Mouse (Mus musculus): Measurements from ENCODE around the gene Il4i1. TPM values are rescaled to one million over a fixed set of nuclear protein-coding genes. Genes with fewer than 3 reads are reported as not detected.

Gene Il4i1
- polyA plus RNA-seq, 1 experiment from 2014 or later: 0.65 TPM

DNA sequence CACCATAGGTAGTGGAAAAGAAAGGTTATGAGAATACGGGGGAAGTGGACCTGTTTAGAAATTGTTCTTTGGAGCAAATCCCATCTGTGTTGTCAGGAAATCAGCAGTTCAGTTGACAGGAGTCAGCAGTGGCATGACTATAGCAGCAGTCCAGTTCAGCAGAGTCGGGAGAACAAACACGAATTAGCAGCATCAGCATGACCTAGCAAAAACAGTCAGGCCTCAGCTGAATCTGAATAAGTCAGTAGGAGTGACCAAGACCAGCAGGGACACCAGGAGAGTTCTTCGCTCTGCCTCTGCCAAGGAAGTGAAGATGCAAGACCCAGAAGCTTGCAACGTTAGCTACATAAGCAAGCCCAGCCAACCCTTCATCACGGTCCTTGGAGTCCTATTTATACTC, 23.4 kb upstream of the Il4i1 start:
- WGBS: 84% methylated on average over 6 of the region's 6 CpGs
- ATAC-seq (ENCODE audit: insufficient read depth, low FRiP score, low TSS enrichment) (no peak), DNase-seq (ENCODE audit: low spot score) (no peak)
- Histone ChIP-seq H3K27me3 (ENCODE audit: control insufficient read depth, insufficient read depth, low read length) (no peaks in the 10 kb centered on the region), H3K4me1 (ENCODE audit: control insufficient read depth, insufficient read depth, low read length) (no peaks in the 10 kb centered on the region), H3K9me3 (ENCODE audit: control insufficient read depth, low read length) (peaks cover 3% of the 10 kb centered on the region; the same call in 1 of the 2 replicates), H3K4me2 (ENCODE audit: low read depth) (no peak overlapping the region), H3K36me3 (ENCODE audit: control insufficient read depth, insufficient read depth, low read length) (no peaks in the 10 kb centered on the region), H3K9ac (ENCODE audit: low read length) (no peak overlapping the region), H3K27ac (ENCODE audit: low read depth, low read length) (no peak overlapping the region), H3K4me3 (ENCODE audit: low read depth, low read length) (no peak overlapping the region)

DNA sequence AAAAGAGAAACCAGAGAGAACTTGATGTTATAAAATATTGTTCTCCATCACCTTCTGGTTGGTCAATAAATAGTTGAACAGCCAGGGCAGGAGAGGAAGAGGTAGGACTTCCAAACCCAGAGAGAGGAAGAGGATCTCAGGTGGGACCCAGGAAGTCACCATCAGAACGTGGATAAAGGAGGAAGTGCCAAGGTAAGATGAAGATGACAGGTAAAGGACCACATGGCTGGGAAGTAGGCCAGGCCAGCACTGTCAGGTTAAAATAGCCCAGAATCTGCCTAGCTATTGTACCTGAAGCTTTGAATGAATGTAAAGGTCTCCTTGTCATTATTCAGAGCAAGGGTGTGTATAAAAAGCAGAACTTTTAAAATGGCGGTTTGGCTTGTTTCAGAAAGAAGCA, 7.3 kb upstream of the Il4i1 start:
- ATAC-seq (ENCODE audit: insufficient read depth, low FRiP score, low TSS enrichment): no peak
- H3K9ac ChIP-seq (ENCODE audit: low read length): no peak overlapping the region
- WGBS: 85% methylated on average over 2 of the region's 2 CpGs

DNA sequence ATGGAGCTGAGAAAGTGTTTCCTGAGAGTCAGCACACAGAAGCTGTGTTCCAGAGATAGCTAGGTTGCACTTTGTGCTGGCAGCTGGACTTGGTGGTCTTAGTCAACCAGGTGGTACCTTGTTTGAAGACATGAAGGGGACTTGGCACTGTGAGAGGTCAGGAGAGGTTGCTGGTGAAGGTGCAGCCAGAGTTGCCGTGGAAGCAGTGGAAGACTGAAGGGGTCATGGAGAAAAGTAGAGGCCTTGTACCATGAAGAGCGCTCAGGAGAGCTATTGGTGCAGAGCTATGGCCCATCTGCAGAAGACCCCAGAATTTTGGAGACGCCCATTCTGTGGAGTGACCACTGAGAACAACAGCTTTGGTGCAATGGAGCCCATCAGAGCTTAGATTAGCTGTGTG, 6.7 kb upstream of the Il4i1 start:
- DNase-seq (ENCODE audit: low spot score) (no peak), ATAC-seq (ENCODE audit: insufficient read depth, low FRiP score, low TSS enrichment) (no peak)
- Histone ChIP-seq H3K4me3 (ENCODE audit: low read depth, low read length) (no peak overlapping the region), H3K4me2 (ENCODE audit: low read depth) (no peak overlapping the region), H3K27ac (ENCODE audit: low read depth, low read length) (no peak overlapping the region), H3K9me3 (ENCODE audit: control insufficient read depth, low read length) (no peaks in the 10 kb centered on the region), H3K36me3 (ENCODE audit: control insufficient read depth, insufficient read depth, low read length) (0 out of 2 replicates have a peak, but pooled peaks cover 3% of the 10 kb centered on the region), H3K4me1 (ENCODE audit: control insufficient read depth, insufficient read depth, low read length) (no peaks in the 10 kb centered on the region), H3K27me3 (ENCODE audit: control insufficient read depth, insufficient read depth, low read length) (no peaks in the 10 kb centered on the region), H3K9ac (ENCODE audit: low read length) (no peak overlapping the region)
- WGBS: 95% methylated on average over 3 of the region's 3 CpGs

More for the DNA sequence above, 7.3 kb upstream of the Il4i1 start:
- no peak overlapping the region for H3K4me2 ChIP-seq (ENCODE audit: low read depth)
- H3K27ac ChIP-seq (ENCODE audit: low read depth, low read length): no peak overlapping the region
- H3K27me3 ChIP-seq (ENCODE audit: control insufficient read depth, insufficient read depth, low read length): no peaks in the 10 kb centered on the region
- no peaks in the 10 kb centered on the region for H3K4me1 ChIP-seq (ENCODE audit: control insufficient read depth, insufficient read depth, low read length)
- no peaks in the 10 kb centered on the region for H3K9me3 ChIP-seq (ENCODE audit: control insufficient read depth, low read length)
- no peak for DNase-seq (ENCODE audit: low spot score)
- H3K4me3 ChIP-seq (ENCODE audit: low read depth, low read length): no peak overlapping the region
- H3K36me3 ChIP-seq (ENCODE audit: control insufficient read depth, insufficient read depth, low read length): 0 out of 2 replicates have a peak, but pooled peaks cover 3% of the 10 kb centered on the region

DNA sequence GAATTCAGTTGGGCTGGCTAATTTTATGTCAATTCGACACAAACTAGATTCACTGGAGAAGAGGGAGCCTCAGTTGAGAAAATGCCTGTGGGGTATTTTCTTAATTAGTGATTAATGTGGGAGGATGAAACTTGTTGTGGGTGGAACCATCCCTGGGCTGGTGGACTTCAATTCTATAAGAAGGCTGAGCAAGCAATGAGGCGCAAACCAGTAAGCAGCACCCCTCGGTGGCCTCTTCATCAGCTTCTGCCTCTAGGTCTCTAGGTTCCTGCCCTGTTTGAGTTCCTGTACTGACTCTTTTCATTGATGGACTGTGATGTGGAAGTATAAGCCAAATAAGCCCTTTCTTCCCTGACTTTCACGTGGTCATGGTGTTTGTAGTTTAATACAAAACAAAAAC, 5.8 kb upstream of the Il4i1 start:
- WGBS: 79% methylated on average over 4 of the region's 4 CpGs
- H3K4me1 ChIP-seq (ENCODE audit: control insufficient read depth, insufficient read depth, low read length): peaks cover 5% of the 10 kb centered on the region

DNA sequence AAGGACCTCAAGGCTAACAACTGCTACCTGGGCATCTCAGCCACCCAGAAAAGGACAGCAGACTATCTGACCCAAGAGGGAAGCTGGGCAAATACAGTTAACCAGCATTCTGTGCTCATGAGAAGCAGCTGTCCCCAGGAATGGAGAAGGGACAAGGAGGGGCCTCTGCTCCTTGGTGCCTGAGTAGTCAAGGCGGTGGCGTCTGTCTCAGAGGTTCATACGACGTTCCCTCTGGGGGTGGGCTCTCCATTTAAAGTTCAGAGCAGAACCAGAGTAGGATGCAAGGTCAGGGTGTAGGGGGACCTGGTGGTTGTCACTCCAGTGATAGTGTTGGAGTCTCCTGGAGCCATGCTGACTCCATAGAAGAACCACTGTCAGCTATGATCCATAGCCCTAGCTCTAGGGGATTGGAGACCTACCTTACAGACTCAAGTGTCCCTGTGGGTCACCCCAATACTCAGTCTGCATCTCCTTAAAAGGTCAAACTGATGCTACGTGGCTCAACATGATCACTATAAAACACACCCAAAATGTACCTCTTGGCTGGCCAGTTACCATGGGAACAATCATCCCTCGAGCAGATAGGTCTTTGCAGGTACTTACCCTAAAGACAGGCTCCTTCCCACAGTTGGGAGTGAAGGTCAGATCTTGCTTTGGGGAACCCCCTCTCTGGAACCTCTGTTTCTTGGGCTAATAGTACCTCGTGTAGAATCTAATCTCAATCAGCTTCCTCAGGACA, 5.2 kb upstream of the Il4i1 start:
- Histone ChIP-seq H3K9me3 (ENCODE audit: control insufficient read depth, low read length) (no peaks in the 10 kb centered on the region), H3K27ac (ENCODE audit: low read depth, low read length) (no peak overlapping the region), H3K9ac (ENCODE audit: low read length) (no peak overlapping the region), H3K27me3 (ENCODE audit: control insufficient read depth, insufficient read depth, low read length) (no peaks in the 10 kb centered on the region), H3K4me3 (ENCODE audit: low read depth, low read length) (no peak overlapping the region), H3K4me1 (ENCODE audit: control insufficient read depth, insufficient read depth, low read length) (peaks cover 5% of the 10 kb centered on the region), H3K4me2 (ENCODE audit: low read depth) (no peak overlapping the region), H3K36me3 (ENCODE audit: control insufficient read depth, insufficient read depth, low read length) (0 out of 2 replicates have a peak, but pooled peaks cover 3% of the 10 kb centered on the region)
- WGBS: 89% methylated on average over 7 of the region's 7 CpGs
- ATAC-seq (ENCODE audit: insufficient read depth, low FRiP score, low TSS enrichment) (no peak), DNase-seq (ENCODE audit: low spot score) (no peak)

More for the DNA sequence above, 5.8 kb upstream of the Il4i1 start:
- Histone ChIP-seq H3K36me3 (ENCODE audit: control insufficient read depth, insufficient read depth, low read length) (0 out of 2 replicates have a peak, but pooled peaks cover 3% of the 10 kb centered on the region), H3K4me2 (ENCODE audit: low read depth) (no peak overlapping the region), H3K9ac (ENCODE audit: low read length) (no peak overlapping the region), H3K27me3 (ENCODE audit: control insufficient read depth, insufficient read depth, low read length) (no peaks in the 10 kb centered on the region), H3K27ac (ENCODE audit: low read depth, low read length) (no peak overlapping the region), H3K4me3 (ENCODE audit: low read depth, low read length) (no peak overlapping the region), H3K9me3 (ENCODE audit: control insufficient read depth, low read length) (no peaks in the 10 kb centered on the region)
- ATAC-seq (ENCODE audit: insufficient read depth, low FRiP score, low TSS enrichment) (no peak), DNase-seq (ENCODE audit: low spot score) (no peak)

DNA sequence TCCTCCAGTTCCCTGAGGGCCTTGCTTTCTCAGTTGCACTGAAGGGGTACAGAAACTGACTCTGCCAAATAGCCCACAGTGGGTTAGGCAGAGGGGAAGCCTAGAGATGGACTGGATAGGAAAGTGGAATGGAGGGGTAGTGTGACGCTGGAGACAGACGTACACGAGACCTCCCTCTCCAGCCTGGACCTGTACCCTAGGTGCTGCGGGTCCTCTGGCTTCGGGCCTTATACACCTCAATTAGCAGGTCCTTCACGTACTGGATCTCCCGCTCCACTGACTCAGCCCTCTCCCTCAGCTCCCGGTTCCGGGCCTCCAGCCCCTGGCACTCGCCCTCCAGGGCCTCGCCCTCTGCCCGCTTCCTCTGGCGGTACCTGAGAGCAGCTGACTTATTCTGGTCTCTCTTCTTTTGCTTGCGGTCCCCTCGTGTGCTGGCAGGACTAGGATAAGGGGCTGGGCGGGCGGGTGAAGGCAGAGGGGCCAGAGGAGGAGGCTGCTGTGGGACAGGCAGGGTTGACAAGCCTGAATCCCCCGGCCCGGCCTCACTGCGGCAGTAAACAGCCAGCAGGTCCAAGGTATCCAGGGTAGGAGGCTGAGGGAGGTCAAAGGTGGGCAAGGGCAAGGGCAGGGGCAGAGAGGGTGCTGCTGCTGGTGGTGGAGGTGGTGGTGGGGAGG, 3.4 kb upstream of the Il4i1 start:
- Histone ChIP-seq H3K27ac (ENCODE audit: low read depth, low read length) (no peak overlapping the region), H3K9ac (ENCODE audit: low read length) (no peak overlapping the region), H3K36me3 (ENCODE audit: control insufficient read depth, insufficient read depth, low read length) (0 out of 2 replicates have a peak, but pooled peaks cover 3% of the 10 kb centered on the region), H3K4me3 (ENCODE audit: low read depth, low read length) (no peak overlapping the region), H3K4me1 (ENCODE audit: control insufficient read depth, insufficient read depth, low read length) (peaks cover 11% of the 10 kb centered on the region), H3K9me3 (ENCODE audit: control insufficient read depth, low read length) (no peaks in the 10 kb centered on the region), H3K4me2 (ENCODE audit: low read depth) (no peak overlapping the region), H3K27me3 (ENCODE audit: control insufficient read depth, insufficient read depth, low read length) (no peaks in the 10 kb centered on the region)
- ATAC-seq (ENCODE audit: insufficient read depth, low FRiP score, low TSS enrichment) (no peak), DNase-seq (ENCODE audit: low spot score) (no peak)
- WGBS: 91% methylated on average over 20 of the region's 20 CpGs

DNA sequence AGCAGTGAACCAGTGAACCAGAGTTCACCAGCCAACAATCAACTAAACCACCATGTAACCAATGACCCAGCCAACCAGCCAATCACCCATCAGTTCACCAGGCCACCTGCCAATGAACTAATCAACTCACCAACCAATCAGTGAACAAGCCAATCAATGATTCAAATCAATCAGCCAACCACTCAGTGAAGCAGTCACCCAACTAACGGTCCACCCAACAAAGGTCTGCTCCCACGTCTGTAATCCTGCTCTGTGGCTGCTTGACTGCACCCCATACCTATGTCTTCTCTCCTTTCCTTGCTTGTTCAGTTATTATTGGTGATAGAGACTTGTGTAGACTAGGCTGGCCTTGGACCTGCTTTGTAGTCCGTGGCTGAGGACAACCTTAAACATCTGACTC, 2.2 kb upstream of the Il4i1 start:
- Histone ChIP-seq H3K4me3 (ENCODE audit: low read depth, low read length) (no peak overlapping the region), H3K9ac (ENCODE audit: low read length) (no peak overlapping the region), H3K36me3 (ENCODE audit: control insufficient read depth, insufficient read depth, low read length) (0 out of 2 replicates have a peak, but pooled peaks cover 3% of the 10 kb centered on the region), H3K4me2 (ENCODE audit: low read depth) (no peak overlapping the region), H3K27ac (ENCODE audit: low read depth, low read length) (no peak overlapping the region), H3K9me3 (ENCODE audit: control insufficient read depth, low read length) (no peaks in the 10 kb centered on the region), H3K27me3 (ENCODE audit: control insufficient read depth, insufficient read depth, low read length) (no peaks in the 10 kb centered on the region), H3K4me1 (ENCODE audit: control insufficient read depth, insufficient read depth, low read length) (peaks cover 20% of the 10 kb centered on the region)
- DNase-seq (ENCODE audit: low spot score) (no peak), ATAC-seq (ENCODE audit: insufficient read depth, low FRiP score, low TSS enrichment) (no peak)
- WGBS: 88% methylated on average over 3 of the region's 3 CpGs

DNA sequence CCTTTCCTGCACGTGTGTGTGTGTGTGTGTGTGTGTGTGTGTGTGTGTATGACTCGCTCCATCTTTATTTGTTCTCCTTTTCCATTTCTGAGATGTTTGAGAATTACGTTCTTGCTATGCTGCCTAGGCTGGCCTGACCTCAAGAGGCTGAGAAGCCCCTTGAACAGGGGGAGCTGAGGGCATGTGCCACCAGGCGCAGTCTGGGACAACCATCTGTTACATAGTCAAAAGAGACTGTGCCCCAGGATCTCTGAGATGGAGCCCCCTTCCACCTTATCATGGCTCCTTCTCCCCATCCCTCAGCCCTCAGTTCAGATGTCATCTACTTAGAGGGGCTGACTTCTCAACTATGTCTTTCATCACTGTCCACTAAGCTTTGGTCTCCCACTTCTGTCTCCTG, 1.8 kb upstream of the Il4i1 start:
- Histone ChIP-seq H3K4me1 (ENCODE audit: control insufficient read depth, insufficient read depth, low read length) (peaks cover 22% of the 10 kb centered on the region), H3K4me2 (ENCODE audit: low read depth) (no peak overlapping the region), H3K9ac (ENCODE audit: low read length) (no peak overlapping the region), H3K27me3 (ENCODE audit: control insufficient read depth, insufficient read depth, low read length) (no peaks in the 10 kb centered on the region), H3K27ac (ENCODE audit: low read depth, low read length) (no peak overlapping the region), H3K9me3 (ENCODE audit: control insufficient read depth, low read length) (no peaks in the 10 kb centered on the region), H3K36me3 (ENCODE audit: control insufficient read depth, insufficient read depth, low read length) (0 out of 2 replicates have a peak, but pooled peaks cover 3% of the 10 kb centered on the region), H3K4me3 (ENCODE audit: low read depth, low read length) (no peak overlapping the region)
- WGBS: 87% methylated on average over 4 of the region's 4 CpGs
- DNase-seq (ENCODE audit: low spot score): no peak
- no peak for ATAC-seq (ENCODE audit: insufficient read depth, low FRiP score, low TSS enrichment)
